Mouse (Mus musculus) intestine, embryonic 15.5 days (tissue): ENCODE measurements around the gene Cd36. TPM values are rescaled to one million over a fixed set of nuclear protein-coding genes. Genes with fewer than 3 reads are reported as not detected.
A peak's percentile ranks its signal among the peaks of the same experiment; 100 is the strongest.

Source experiments
- ATAC-seq: fragments of 200-750 bp; cut with Nextera tagmentation; 2 replicates; pipeline ENCODE4 v1.8.0; 2017; ENCODE audit warnings: moderate TSS enrichment, moderate library complexity
- H3K27ac ChIP-seq: fragments of 300-500 bp; sonication (generic); 2 replicates; pipeline ENCODE4 v1.5.1; 2015; ENCODE audit warnings: mild to moderate bottlenecking, inconsistent platforms
- H3K27me3 ChIP-seq: fragments of 300-500 bp; sonication (generic); replicated peaks from 2 replicates; pipeline ENCODE4 v1.6.1; 2015; ENCODE audit warnings: inconsistent platforms
- H3K36me3 ChIP-seq: fragments of 300-500 bp; sonication (generic); 2 replicates; pipeline ENCODE4 v1.6.1; 2015; ENCODE audit warnings: inconsistent platforms
- H3K4me1 ChIP-seq: fragments of 300-500 bp; sonication (generic); replicated peaks from 2 replicates; pipeline ENCODE4 v1.6.1; 2015; ENCODE audit warnings: inconsistent platforms
- H3K4me2 ChIP-seq: fragments of 300-500 bp; sonication (generic); replicated peaks from 2 replicates; pipeline ENCODE4 v1.6.1; 2015; ENCODE audit warnings: mild to moderate bottlenecking, inconsistent platforms
- H3K4me3 ChIP-seq: fragments of 300-500 bp; sonication (generic); replicated peaks from 2 replicates; pipeline ENCODE4 v1.5.1; 2015; ENCODE audit warnings: inconsistent platforms
- H3K9ac ChIP-seq: fragments of 300-500 bp; sonication (generic); 2 replicates; pipeline ENCODE4 v1.6.1; 2015; ENCODE audit warnings: inconsistent platforms
- H3K9me3 ChIP-seq: fragments of 300-500 bp; sonication (generic); 2 replicates; pipeline ENCODE4 v1.6.1; 2016; ENCODE audit warnings: inconsistent platforms
- WGBS: fragments of 180-500 bp; shearing (Covaris S2); methylation state at CpG from one replicate; pipeline ENCODE4 v1.1.7; 2015; 5-methylcytosine and 5-hydroxymethylcytosine counted together
- polyA plus RNA-seq: library from polyadenylated mRNA; unstranded; fragments of >200 nt; fragmentation: Nextera tagmentation; extraction: Ambion mirVana; gene quantifications from 2 replicates; pipeline ENCODE4 v1.2.1, GENCODE M21; 2015

Gene Cd36
- polyA plus RNA-seq, 1 experiment from 2014 or later, result 31.6 TPM

- no peaks in the 10 kb centered on the region for H3K4me1 ChIP-seq
- no peaks in the 10 kb centered on the region for H3K36me3 ChIP-seq
- no peaks in the 10 kb centered on the region for H3K27me3 ChIP-seq
- no peak overlapping the region for H3K9ac ChIP-seq
- no peak overlapping the region for H3K4me3 ChIP-seq
- no peaks in the 10 kb centered on the region for H3K9me3 ChIP-seq
- H3K27ac ChIP-seq, result no peak overlapping the region
- WGBS, result 59% methylated on average over 3 of the region's 3 CpGs
- H3K4me2 ChIP-seq, result no peak overlapping the region
- ATAC-seq, result no peak
Observed at GRCm38 (mm10) chr5:17886377-17886776, 2.2 kb downstream of the Cd36 start.

- 69% methylated on average over 3 of the region's 3 CpGs for WGBS
- H3K27ac ChIP-seq, result no peak overlapping the region
- ATAC-seq, result no peak
- H3K9ac ChIP-seq, result no peak overlapping the region
- no peaks in the 10 kb centered on the region for H3K27me3 ChIP-seq
- H3K4me2 ChIP-seq, result no peak overlapping the region
- no peaks in the 10 kb centered on the region for H3K36me3 ChIP-seq
- no peaks in the 10 kb centered on the region for H3K9me3 ChIP-seq
- no peaks in the 10 kb centered on the region for H3K4me1 ChIP-seq
- H3K4me3 ChIP-seq, result no peak overlapping the region
Observed at GRCm38 (mm10) chr5:17883357-17883875, 5.2 kb downstream of the Cd36 start.

- Histone ChIP-seq H3K27me3 (no peaks in the 10 kb centered on the region), H3K4me1 (no peaks in the 10 kb centered on the region), H3K4me2 (no peak overlapping the region), H3K36me3 (no peaks in the 10 kb centered on the region), H3K27ac (no peak overlapping the region), H3K4me3 (no peak overlapping the region), H3K9ac (no peak overlapping the region), H3K9me3 (no peaks in the 10 kb centered on the region)
- 78% methylated on average over 2 of the region's 2 CpGs for WGBS
- 0 out of 2 replicates have a peak, but pooled peaks have one; percentile 12 for ATAC-seq
Observed at GRCm38 (mm10) chr5:17881542-17881896, 7.1 kb downstream of the Cd36 start.

- Histone ChIP-seq H3K4me2 (no peak overlapping the region), H3K4me3 (no peak overlapping the region), H3K27ac (no peak overlapping the region), H3K4me1 (no peaks in the 10 kb centered on the region), H3K36me3 (no peaks in the 10 kb centered on the region), H3K9me3 (no peaks in the 10 kb centered on the region), H3K27me3 (no peaks in the 10 kb centered on the region), H3K9ac (no peak overlapping the region)
- WGBS, result 71% methylated on average over 4 of the region's 4 CpGs
- peak; percentile 89 for ATAC-seq
Observed at GRCm38 (mm10) chr5:17880799-17881541, 7.6 kb downstream of the Cd36 start.

GRCm38 (mm10) chr5:17879924-17880323, 8.7 kb downstream of the Cd36 start:
- Histone ChIP-seq H3K9ac (no peak overlapping the region), H3K4me2 (no peak overlapping the region), H3K4me1 (no peaks in the 10 kb centered on the region), H3K36me3 (no peaks in the 10 kb centered on the region), H3K4me3 (no peak overlapping the region), H3K27ac (no peak overlapping the region), H3K27me3 (no peaks in the 10 kb centered on the region), H3K9me3 (no peaks in the 10 kb centered on the region)
- WGBS, result 83% methylated on average over 1 of the region's 1 CpGs
- ATAC-seq, result no peak; the same call in 1 of the 2 replicates

- ATAC-seq, result peak; percentile 54; the same call in 1 of the 2 replicates
- Histone ChIP-seq H3K9me3 (no peaks in the 10 kb centered on the region), H3K4me1 (no peaks in the 10 kb centered on the region), H3K4me3 (no peak overlapping the region), H3K27me3 (no peaks in the 10 kb centered on the region), H3K9ac (no peak overlapping the region), H3K36me3 (no peaks in the 10 kb centered on the region), H3K27ac (no peak overlapping the region), H3K4me2 (no peak overlapping the region)
- 70% methylated on average over 7 of the region's 7 CpGs for WGBS
Observed at GRCm38 (mm10) chr5:17877044-17877443, 11.6 kb downstream of the Cd36 start.

- ATAC-seq, result 0 out of 2 replicates have a peak, but pooled peaks have one; percentile 44
- no peak overlapping the region for H3K27ac ChIP-seq
Observed at GRCm38 (mm10) chr5:17876637-17877036, 12.0 kb downstream of the Cd36 start.

GRCm38 (mm10) chr5:17874335-17874734, 14.3 kb downstream of the Cd36 start:
- Histone ChIP-seq H3K9me3 (no peaks in the 10 kb centered on the region), H3K9ac (no peak overlapping the region), H3K4me1 (no peaks in the 10 kb centered on the region), H3K4me3 (no peak overlapping the region), H3K36me3 (no peaks in the 10 kb centered on the region), H3K27ac (no peak overlapping the region), H3K4me2 (no peak overlapping the region), H3K27me3 (no peaks in the 10 kb centered on the region)
- 74% methylated on average over 2 of the region's 2 CpGs for WGBS
- no peak for ATAC-seq

More at GRCm38 (mm10) chr5:17876637-17877036, 12.0 kb downstream of the Cd36 start:
- Histone ChIP-seq H3K9ac (no peak overlapping the region), H3K36me3 (no peaks in the 10 kb centered on the region), H3K27me3 (no peaks in the 10 kb centered on the region), H3K9me3 (no peaks in the 10 kb centered on the region), H3K4me1 (no peaks in the 10 kb centered on the region), H3K4me3 (no peak overlapping the region), H3K4me2 (no peak overlapping the region)
- 57% methylated on average over 3 of the region's 3 CpGs for WGBS

- no peak for ATAC-seq
- Histone ChIP-seq H3K9me3 (no peaks in the 10 kb centered on the region), H3K4me2 (no peak overlapping the region), H3K27me3 (no peaks in the 10 kb centered on the region), H3K4me3 (no peak overlapping the region), H3K36me3 (no peaks in the 10 kb centered on the region), H3K4me1 (no peaks in the 10 kb centered on the region), H3K9ac (no peak overlapping the region), H3K27ac (no peak overlapping the region)
Observed at GRCm38 (mm10) chr5:17865432-17865831, 23.2 kb downstream of the Cd36 start.

GRCm38 (mm10) chr5:17863085-17863484, 25.5 kb downstream of the Cd36 start:
- ATAC-seq, result 0 out of 2 replicates have a peak, but pooled peaks have one; percentile 56
- WGBS, result 78% methylated on average over 2 of the region's 2 CpGs
- no peak overlapping the region for H3K4me3 ChIP-seq

GRCm38 (mm10) chr5:17858399-17858798, 30.2 kb downstream of the Cd36 start:
- Histone ChIP-seq H3K4me3 (no peak overlapping the region), H3K36me3 (no peaks in the 10 kb centered on the region), H3K27ac (no peak overlapping the region), H3K4me2 (no peak overlapping the region), H3K27me3 (no peaks in the 10 kb centered on the region), H3K9me3 (no peaks in the 10 kb centered on the region), H3K9ac (no peak overlapping the region), H3K4me1 (no peaks in the 10 kb centered on the region)
- 87% methylated on average over 3 of the region's 3 CpGs for WGBS
- ATAC-seq, result no peak

More at GRCm38 (mm10) chr5:17863085-17863484, 25.5 kb downstream of the Cd36 start:
- no peaks in the 10 kb centered on the region for H3K36me3 ChIP-seq
- H3K27me3 ChIP-seq, result no peaks in the 10 kb centered on the region
- H3K9ac ChIP-seq, result no peak overlapping the region
- no peaks in the 10 kb centered on the region for H3K4me1 ChIP-seq
- no peaks in the 10 kb centered on the region for H3K9me3 ChIP-seq
- H3K4me2 ChIP-seq, result no peak overlapping the region
- no peak overlapping the region for H3K27ac ChIP-seq

GRCm38 (mm10) chr5:17857871-17858270, 30.7 kb downstream of the Cd36 start:
- Histone ChIP-seq H3K9me3 (no peaks in the 10 kb centered on the region), H3K4me1 (no peaks in the 10 kb centered on the region), H3K27me3 (no peaks in the 10 kb centered on the region), H3K4me3 (no peak overlapping the region), H3K9ac (no peak overlapping the region), H3K36me3 (no peaks in the 10 kb centered on the region), H3K4me2 (no peak overlapping the region), H3K27ac (no peak overlapping the region)
- WGBS, result 88% methylated on average over 3 of the region's 3 CpGs
- no peak for ATAC-seq

- Histone ChIP-seq H3K4me2 (no peak overlapping the region), H3K27me3 (no peaks in the 10 kb centered on the region), H3K27ac (no peak overlapping the region), H3K4me1 (no peaks in the 10 kb centered on the region), H3K4me3 (no peak overlapping the region), H3K9me3 (no peaks in the 10 kb centered on the region), H3K36me3 (no peaks in the 10 kb centered on the region), H3K9ac (no peak overlapping the region)
- 86% methylated on average over 4 of the region's 4 CpGs for WGBS
- no peak for ATAC-seq
Observed at GRCm38 (mm10) chr5:17857262-17857661, 31.3 kb downstream of the Cd36 start.
